Mouse (Mus musculus) adrenal gland, postnatal 36 days (tissue): ENCODE results near the gene Tpmt. TPM values are rescaled to one million over a fixed set of nuclear protein-coding genes. Genes with fewer than 3 reads are reported as not detected.

Experiments used
- DNase-seq, 2 experiments: peaks; one replicate each; pipeline ENCODE4 v3.0.0; 2021; ENCODE audit warnings: mixed read lengths in 1 of 2
- total RNA-seq, 2 experiments: library from RNA; stranded (reverse); gene quantifications; 2 replicates each; pipeline ENCODE4 v1.2.3; 2021

Gene Tpmt
- total RNA-seq, 2 experiments from 2014 or later = 7.6 to 9.4 TPM

GRCm38 (mm10) chr13:47042024-47042633, 2.4 kb downstream of the Tpmt start:
- no peak for DNase-seq

GRCm38 (mm10) chr13:47040061-47040460, 4.5 kb downstream of the Tpmt start:
- no peak for DNase-seq

GRCm38 (mm10) chr13:47037946-47038345, 6.6 kb downstream of the Tpmt start:
- no peak for DNase-seq

GRCm38 (mm10) chr13:47033602-47034001, 10.9 kb downstream of the Tpmt start:
- DNase-seq = no peak

- no peak for DNase-seq
These were observed 14.0 kb downstream of the Tpmt start for GRCm38 (mm10) chr13:47030376-47031107.

- DNase-seq = no peak
These were observed 23.7 kb downstream of the Tpmt start for GRCm38 (mm10) chr13:47020798-47021197.

- DNase-seq = no peak
These were observed 24.8 kb downstream of the Tpmt start for GRCm38 (mm10) chr13:47019774-47020173.

- peak; percentile 56 to 72 for DNase-seq
These were observed 27.3 kb downstream of the Tpmt start for GRCm38 (mm10) chr13:47017259-47017658.

GRCm38 (mm10) chr13:47015195-47015501, 29.4 kb downstream of the Tpmt start:
- DNase-seq = no peak

- DNase-seq = peak; percentile 86 to 90
These were observed 30.0 kb downstream of the Tpmt start, which contains the start of gene Nhlrc1 for GRCm38 (mm10) chr13:47014334-47015194. Gene Nhlrc1 (minus strand): TSS chr13:47014850.

GRCm38 (mm10) chr13:47013740-47014139, 30.8 kb downstream of the Tpmt start:
- no peak for DNase-seq

- DNase-seq = no peak
These were observed 42.9 kb downstream of the Tpmt start for GRCm38 (mm10) chr13:47001590-47001989.

- DNase-seq = no peak
These were observed 45.0 kb downstream of the Tpmt start for GRCm38 (mm10) chr13:46999498-46999897.

- DNase-seq = no peak
These were observed 47.2 kb downstream of the Tpmt start for GRCm38 (mm10) chr13:46997355-46997754.

- no peak for DNase-seq
These were observed 51.3 kb downstream of the Tpmt start for GRCm38 (mm10) chr13:46993274-46993551.

GRCm38 (mm10) chr13:46992516-46993273, 51.8 kb downstream of the Tpmt start:
- DNase-seq = no peak

- no peak for DNase-seq
These were observed 54.0 kb downstream of the Tpmt start for GRCm38 (mm10) chr13:46990376-46991011.

GRCm38 (mm10) chr13:46987941-46988340, 56.6 kb downstream of the Tpmt start:
- DNase-seq = no peak

GRCm38 (mm10) chr13:46986208-46986607, 58.3 kb downstream of the Tpmt start:
- no peak for DNase-seq

- no peak for DNase-seq
These were observed 60.7 kb downstream of the Tpmt start for GRCm38 (mm10) chr13:46983878-46984277.

GRCm38 (mm10) chr13:46979836-46980490, 64.6 kb downstream of the Tpmt start:
- no peak for DNase-seq
